Mouse (Mus musculus) heart, postnatal 0 days (tissue): ENCODE measurements around the gene Primpol. TPM values are rescaled to one million over a fixed set of nuclear protein-coding genes. Genes with fewer than 3 reads are reported as not detected.

Source experiments
- ATAC-seq: fragments of 200-750 bp; cut with Nextera tagmentation; 2 replicates; pipeline ENCODE4 v1.8.0; 2017; ENCODE audit warnings: low read depth, moderate number of reproducible peaks, moderate library complexity; ENCODE audit not compliant: insufficient read depth
- DNase-seq: peaks from one replicate; pipeline ENCODE4 v3.0.0-alpha.2; 2016; ENCODE audit warnings: low spot score
- H3K27ac ChIP-seq: fragments of 300-500 bp; sonication (generic); 2 replicates; pipeline ENCODE4 v1.5.1; 2014; ENCODE audit warnings: low read depth, mild to moderate bottlenecking
- H3K27me3 ChIP-seq: fragments of 300-500 bp; sonication (generic); 2 replicates; pipeline ENCODE4 v1.6.1; 2014; ENCODE audit warnings: low read length, mixed read lengths; ENCODE audit not compliant: control insufficient read depth, insufficient read depth
- H3K36me3 ChIP-seq: fragments of 300-500 bp; sonication (generic); replicated peaks from 2 replicates; pipeline ENCODE4 v1.6.1; 2014; ENCODE audit warnings: low read length, mixed read lengths; ENCODE audit not compliant: control insufficient read depth, insufficient read depth
- H3K4me1 ChIP-seq: fragments of 300-500 bp; sonication (generic); 2 replicates; pipeline ENCODE4 v1.6.1; 2014; ENCODE audit warnings: antibody characterized with exemption; ENCODE audit not compliant: control insufficient read depth, insufficient read depth
- H3K4me2 ChIP-seq: fragments of 300-500 bp; sonication (generic); 2 replicates; pipeline ENCODE4 v1.6.1; 2014; ENCODE audit warnings: low read depth, mild to moderate bottlenecking, low read length, moderate library complexity
- H3K4me3 ChIP-seq: fragments of 300-500 bp; sonication (generic); 2 replicates; pipeline ENCODE4 v1.5.1; 2014; ENCODE audit warnings: low read depth, low read length
- H3K9ac ChIP-seq: fragments of 300-500 bp; sonication (generic); replicated peaks from 2 replicates; pipeline ENCODE4 v1.6.1; 2014; ENCODE audit warnings: low read depth, low read length, mixed read lengths
- H3K9me3 ChIP-seq: fragments of 300-500 bp; sonication (generic); replicated peaks from 2 replicates; pipeline ENCODE4 v1.6.1; 2016; ENCODE audit warnings: low read length; ENCODE audit not compliant: control insufficient read depth
- CTCF ChIP-seq: IDR thresholded peaks from 2 replicates; pipeline ENCODE4 v1.5.1; 2016; ENCODE audit warnings: antibody characterized with exemption, control low read depth, low read depth
- EP300 ChIP-seq: IDR thresholded peaks from 2 replicates; pipeline ENCODE4 v1.6.1; 2016; ENCODE audit warnings: antibody characterized with exemption, low read depth
- WGBS: fragments of 180-500 bp; shearing (Covaris S2); extraction: QIAGEN DNeasy Blood & Tissue Kit; methylation state at CpG from one replicate; pipeline ENCODE4 v1.1.7; 2014; 5-methylcytosine and 5-hydroxymethylcytosine counted together
- polyA plus RNA-seq: library from polyadenylated mRNA; unstranded; fragments of >200 nt; fragmentation: Nextera tagmentation; extraction: Ambion mirVana; gene quantifications from 2 replicates; pipeline ENCODE4 v1.2.1, GENCODE M21; 2015
- total RNA-seq: library from RNA; depleted of rRNA; stranded (reverse); fragments of >200 nt; gene quantifications from 2 replicates; pipeline ENCODE4 v1.2.3, GENCODE M21; 2014; ENCODE audit warnings: low replicate concordance; rRNA removed

The Primpol gene
- 1.7 and 2.9 TPM in 2 replicates for total RNA-seq
- 3.4 and 4.3 TPM in 2 replicates for polyA plus RNA-seq

- under 1% methylated on average over 54 of the region's 54 CpGs for WGBS
Measured at GRCm38 (mm10) chr8:46616879-46617689, at the start of gene Primpol, which contains the start of gene Casp3. Gene Primpol (minus strand): TSS chr8:46617212. Gene Casp3 (plus strand): TSS chr8:46617291.

GRCm38 (mm10) chr8:46655919-46656318 lies 38.9 kb upstream of the Primpol start:
- no peak overlapping the region for H3K4me3 ChIP-seq
- WGBS: 54% methylated on average over 2 of the region's 2 CpGs
- no peaks in the 10 kb centered on the region for H3K36me3 ChIP-seq
- H3K27ac ChIP-seq: no peak overlapping the region
- H3K9me3 ChIP-seq: no peaks in the 10 kb centered on the region
- no peak overlapping the region for H3K9ac ChIP-seq
- no peak overlapping the region for H3K4me2 ChIP-seq
- no peaks in the 10 kb centered on the region for H3K27me3 ChIP-seq
- ATAC-seq: no peak
- H3K4me1 ChIP-seq: no peaks in the 10 kb centered on the region
- TF ChIP-seq CTCF (no peak), EP300 (no peak)
- no peak for DNase-seq

More at GRCm38 (mm10) chr8:46616879-46617689, at the start of gene Primpol, which contains the start of gene Casp3:
- Histone ChIP-seq H3K4me2 (peak within 1 kb of the TSS; percentile 85), H3K27ac (peak within 1 kb of the TSS; percentile 82), H3K4me1 (peaks cover 20% of the 10 kb centered on the region), H3K27me3 (no peaks in the 10 kb centered on the region), H3K9me3 (no peaks in the 10 kb centered on the region), H3K36me3 (no peaks in the 10 kb centered on the region), H3K4me3 (peak within 1 kb of the TSS; percentile 73), H3K9ac (peak within 1 kb of the TSS; percentile 74)
- no peak for TF ChIP-seq EP300
- TF ChIP-seq CTCF: no peak
- DNase-seq (peak; percentile 95), ATAC-seq (peak; percentile 97)

DNA sequence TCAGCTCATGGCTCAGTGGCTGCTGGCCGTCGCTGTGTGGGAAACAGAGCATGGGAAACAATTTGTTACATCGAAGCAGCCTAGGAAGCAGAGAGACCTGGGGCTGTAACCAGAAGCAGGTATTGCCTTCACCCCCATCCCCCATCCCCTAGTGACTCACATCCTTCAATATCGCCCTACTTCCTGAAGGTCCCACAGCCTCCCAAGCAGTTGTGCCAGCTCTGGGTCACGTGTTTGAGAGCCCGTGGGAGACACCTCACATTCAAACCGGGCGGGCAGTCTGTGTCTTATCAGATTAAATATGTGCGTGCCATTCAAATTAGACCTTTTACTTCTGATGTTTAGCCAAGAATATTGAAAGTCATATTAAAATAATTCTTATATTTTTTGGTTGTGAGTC lies 34.9 kb upstream of the Primpol start:
- no peak overlapping the region for H3K4me2 ChIP-seq
- H3K9ac ChIP-seq: no peak overlapping the region
- H3K4me1 ChIP-seq: no peaks in the 10 kb centered on the region
- WGBS: 44% methylated on average over 9 of the region's 9 CpGs
- TF ChIP-seq EP300: no peak
- H3K27me3 ChIP-seq: no peaks in the 10 kb centered on the region
- H3K36me3 ChIP-seq: no peaks in the 10 kb centered on the region
- no peaks in the 10 kb centered on the region for H3K9me3 ChIP-seq
- no peak overlapping the region for H3K4me3 ChIP-seq
- no peak for DNase-seq
- peak; percentile 30; the same call in 1 of the 2 replicates for ATAC-seq
- H3K27ac ChIP-seq: no peak overlapping the region

- H3K4me1 ChIP-seq: no peaks in the 10 kb centered on the region
- H3K27me3 ChIP-seq: no peaks in the 10 kb centered on the region
- no peak overlapping the region for H3K4me3 ChIP-seq
- no peak overlapping the region for H3K27ac ChIP-seq
- ATAC-seq (no peak), DNase-seq (no peak)
- H3K9ac ChIP-seq: no peak overlapping the region
- no peak overlapping the region for H3K4me2 ChIP-seq
- no peaks in the 10 kb centered on the region for H3K36me3 ChIP-seq
- 61% methylated on average over 4 of the region's 4 CpGs for WGBS
- TF ChIP-seq CTCF (no peak), EP300 (no peak)
- H3K9me3 ChIP-seq: no peaks in the 10 kb centered on the region
Measured at GRCm38 (mm10) chr8:46648421-46648820, 31.4 kb upstream of the Primpol start.

DNA sequence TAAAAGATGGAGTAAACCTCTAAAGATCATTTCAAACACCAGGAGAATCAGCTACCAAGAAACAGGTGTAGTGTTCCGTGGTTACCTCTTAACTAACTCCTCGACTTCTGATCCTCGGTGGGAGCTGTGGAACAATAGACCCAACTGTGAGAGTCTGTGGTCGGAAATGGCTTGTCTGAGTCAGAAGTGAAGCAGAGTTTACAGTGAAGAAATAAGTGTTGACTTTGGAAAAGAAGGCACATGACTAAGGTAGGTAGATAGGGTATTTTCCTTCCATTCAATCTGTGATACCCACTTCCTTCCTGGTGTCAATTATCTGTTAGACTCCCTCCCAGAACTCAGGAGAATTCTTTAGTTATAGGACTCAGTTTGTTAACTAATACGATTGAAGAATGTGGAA lies 24.3 kb upstream of the Primpol start:
- Histone ChIP-seq H3K9me3 (no peaks in the 10 kb centered on the region), H3K4me2 (no peak overlapping the region), H3K36me3 (peaks cover 20% of the 10 kb centered on the region), H3K4me3 (no peak overlapping the region), H3K9ac (no peak overlapping the region), H3K27ac (no peak overlapping the region), H3K4me1 (peaks cover 5% of the 10 kb centered on the region; the same call in 1 of the 2 replicates), H3K27me3 (no peaks in the 10 kb centered on the region)
- WGBS: 54% methylated on average over 5 of the region's 5 CpGs
- no peak for ATAC-seq
- no peak for DNase-seq
- TF ChIP-seq CTCF (no peak), EP300 (no peak)
